Mouse (Mus musculus): ENCODE measurements around the gene Shisa9. TPM values are rescaled to one million over a fixed set of nuclear protein-coding genes. Genes with fewer than 3 reads are reported as not detected.
"Not testable (repeated sequence)": the region's sequence is repeated elsewhere in the genome, so short reads cannot be mapped to it uniquely, and the experiment has no call there.

Shisa9 gene
- not detected for polyA plus RNA-seq (2017; shearing (Covaris generic))

GRCm38 (mm10) chr16:11983616-11984270 is at the start of gene Shisa9:
Shisa9 (plus strand) TSS chr16:11984113.
- ATAC-seq: no peak

- ATAC-seq: no peak
Observed at GRCm38 (mm10) chr16:11940477-11940876, 43.4 kb upstream of the Shisa9 start.

GRCm38 (mm10) chr16:11960691-11961090 is 23.2 kb upstream of the Shisa9 start:
- no peak for ATAC-seq

- no peak for ATAC-seq
Observed at GRCm38 (mm10) chr16:11966041-11966440, 17.9 kb upstream of the Shisa9 start.

GRCm38 (mm10) chr16:11966810-11967209 is 17.1 kb upstream of the Shisa9 start:
- not testable (repeated sequence) for ATAC-seq

GRCm38 (mm10) chr16:11967579-11967978 is 16.3 kb upstream of the Shisa9 start:
- ATAC-seq: no peak

- ATAC-seq: no peak
Observed at GRCm38 (mm10) chr16:11973707-11974106, 10.2 kb upstream of the Shisa9 start.

- ATAC-seq: no peak
Observed at GRCm38 (mm10) chr16:11976737-11977136, 7.2 kb upstream of the Shisa9 start.

GRCm38 (mm10) chr16:11980764-11981163 is 3.1 kb upstream of the Shisa9 start:
- ATAC-seq: no peak

GRCm38 (mm10) chr16:11983106-11983615 is 752 bp upstream of the Shisa9 start:
- no peak for ATAC-seq

GRCm38 (mm10) chr16:11984271-11984791 is 418 bp downstream of the Shisa9 start:
- ATAC-seq: no peak

- ATAC-seq: no peak
Observed at GRCm38 (mm10) chr16:11987056-11987455, 3.1 kb downstream of the Shisa9 start.

GRCm38 (mm10) chr16:12005177-12005576 is 21.3 kb downstream of the Shisa9 start:
- no peak for ATAC-seq

- no peak for ATAC-seq
Observed at GRCm38 (mm10) chr16:12010136-12010535, 26.2 kb downstream of the Shisa9 start.

- ATAC-seq: no peak
Observed at GRCm38 (mm10) chr16:12012747-12013146, 28.8 kb downstream of the Shisa9 start.

- ATAC-seq: no peak
Observed at GRCm38 (mm10) chr16:12014523-12014922, 30.6 kb downstream of the Shisa9 start.

GRCm38 (mm10) chr16:12017921-12018618 is 34.2 kb downstream of the Shisa9 start:
- no peak for ATAC-seq

GRCm38 (mm10) chr16:12020103-12020755 is 36.3 kb downstream of the Shisa9 start:
- no peak for ATAC-seq

- no peak for ATAC-seq
Observed at GRCm38 (mm10) chr16:12032441-12032840, 48.5 kb downstream of the Shisa9 start.

- no peak for ATAC-seq
Observed at GRCm38 (mm10) chr16:12034868-12035267, 51.0 kb downstream of the Shisa9 start.

GRCm38 (mm10) chr16:12035626-12036025 is 51.7 kb downstream of the Shisa9 start:
- ATAC-seq: no peak

GRCm38 (mm10) chr16:12040935-12041334 is 57.0 kb downstream of the Shisa9 start:
- no peak for ATAC-seq

- ATAC-seq: no peak
Observed at GRCm38 (mm10) chr16:12052051-12052450, 68.1 kb downstream of the Shisa9 start.
